Mouse (Mus musculus): ENCODE measurements around the gene Atp5f1.
"Not testable (repeated sequence)": the region's sequence is repeated elsewhere in the genome, so short reads cannot be mapped to it uniquely, and the experiment has no call there.

The Atp5f1 gene

GRCm38 (mm10) chr3:105959999-105960398 lies at the start of gene Atp5f1:
Atp5f1 (minus strand) TSS chr3:105960099.
- DNase-seq (ENCODE audit: extremely low read depth, insufficient read length, low spot score): no peak

GRCm38 (mm10) chr3:106003360-106003759 lies 43.5 kb upstream of the Atp5f1 start:
- DNase-seq (ENCODE audit: extremely low read depth, insufficient read length, low spot score): not testable (repeated sequence)

- DNase-seq (ENCODE audit: extremely low read depth, insufficient read length, low spot score): no peak
Measured at GRCm38 (mm10) chr3:106001416-106002370, 41.8 kb upstream of the Atp5f1 start.

- DNase-seq (ENCODE audit: extremely low read depth, insufficient read length, low spot score): no peak
Measured at GRCm38 (mm10) chr3:106000707-106001375, 40.9 kb upstream of the Atp5f1 start.

- no peak for DNase-seq (ENCODE audit: extremely low read depth, insufficient read length, low spot score)
Measured at GRCm38 (mm10) chr3:105994730-105995129, 34.8 kb upstream of the Atp5f1 start.

GRCm38 (mm10) chr3:105991653-105992283 lies 31.9 kb upstream of the Atp5f1 start:
- no peak for DNase-seq (ENCODE audit: extremely low read depth, insufficient read length, low spot score)

GRCm38 (mm10) chr3:105989611-105990010 lies 29.7 kb upstream of the Atp5f1 start:
- not testable (repeated sequence) for DNase-seq (ENCODE audit: extremely low read depth, insufficient read length, low spot score)

- DNase-seq (ENCODE audit: extremely low read depth, insufficient read length, low spot score): no peak
Measured at GRCm38 (mm10) chr3:105974174-105974573, 14.3 kb upstream of the Atp5f1 start.

GRCm38 (mm10) chr3:105973411-105973810 lies 13.5 kb upstream of the Atp5f1 start, which contains the start of gene Ovgp1:
Ovgp1 (plus strand) TSS chr3:105973711.
- DNase-seq (ENCODE audit: extremely low read depth, insufficient read length, low spot score): no peak

GRCm38 (mm10) chr3:105971831-105972446 lies 12.0 kb upstream of the Atp5f1 start:
- no peak for DNase-seq (ENCODE audit: extremely low read depth, insufficient read length, low spot score)

- DNase-seq (ENCODE audit: extremely low read depth, insufficient read length, low spot score): peak; percentile 4
Measured at GRCm38 (mm10) chr3:105960700-105961099, 801 bp upstream of the Atp5f1 start.

GRCm38 (mm10) chr3:105959585-105959984 lies 314 bp downstream of the Atp5f1 start:
- no peak for DNase-seq (ENCODE audit: extremely low read depth, insufficient read length, low spot score)

- DNase-seq (ENCODE audit: extremely low read depth, insufficient read length, low spot score): peak; percentile 94
Measured at GRCm38 (mm10) chr3:105958974-105959580, 822 bp downstream of the Atp5f1 start, which contains the start of gene Wdr77. Wdr77 (plus strand) TSS chr3:105959369.

GRCm38 (mm10) chr3:105958204-105958603 lies 1.7 kb downstream of the Atp5f1 start:
- no peak for DNase-seq (ENCODE audit: extremely low read depth, insufficient read length, low spot score)

- no peak for DNase-seq (ENCODE audit: extremely low read depth, insufficient read length, low spot score)
Measured at GRCm38 (mm10) chr3:105957235-105957634, 2.7 kb downstream of the Atp5f1 start.

- no peak for DNase-seq (ENCODE audit: extremely low read depth, insufficient read length, low spot score)
Measured at GRCm38 (mm10) chr3:105951348-105951747, 8.6 kb downstream of the Atp5f1 start.

- DNase-seq (ENCODE audit: extremely low read depth, insufficient read length, low spot score): no peak
Measured at GRCm38 (mm10) chr3:105936111-105936510, 23.8 kb downstream of the Atp5f1 start.

GRCm38 (mm10) chr3:105935033-105935432 lies 24.9 kb downstream of the Atp5f1 start:
- DNase-seq (ENCODE audit: extremely low read depth, insufficient read length, low spot score): no peak

- DNase-seq (ENCODE audit: extremely low read depth, insufficient read length, low spot score): no peak
Measured at GRCm38 (mm10) chr3:105933926-105934325, 26.0 kb downstream of the Atp5f1 start.

Measured in 3134 (cell line).